Mouse (Mus musculus): ENCODE measurements around the gene Harbi1. TPM values are rescaled to one million over a fixed set of nuclear protein-coding genes. Genes with fewer than 3 reads are reported as not detected.

Harbi1 gene
- total and polyA plus RNA-seq, 2 experiments, result 5.0 to 22.8 TPM

- H3K36me3 ChIP-seq (ENCODE audit: control insufficient read depth, insufficient read depth, low read length), result no peaks in the 10 kb centered on the region
- no peak for TF ChIP-seq CTCF (IDR thresholded peaks at IDR 0.05; ENCODE audit: low read depth, low read length)
- no peak for TF ChIP-seq POLR2A (IDR thresholded peaks at IDR 0.05; ENCODE audit: extremely low read depth, insufficient read depth, low read length)
- peaks cover 10% of the 10 kb centered on the region; the same call in 1 of the 2 replicates for H3K79me2 ChIP-seq (ENCODE audit: control insufficient read depth, insufficient read depth, low read length)
- no peak for DNase-seq (ENCODE audit: extremely low read depth, low read depth, low spot score)
- no peak overlapping the region for H3K27ac ChIP-seq (replicated peaks; ENCODE audit: insufficient read depth, low read depth, low read length)
- H3K4me3 ChIP-seq (ENCODE audit: insufficient read depth, low read depth, low read length), result peak overlapping the region; percentile 92
- H3K4me1 ChIP-seq (ENCODE audit: control insufficient read depth, insufficient read depth, low read length), result peaks cover 2% of the 10 kb centered on the region; the same call in 1 of the 2 replicates
- H3K27me3 ChIP-seq (ENCODE audit: control insufficient read depth, insufficient read depth, low read length), result no peaks in the 10 kb centered on the region
- WGBS, result 15% methylated on average over 4 of the region's 4 CpGs
- H3K9ac ChIP-seq (ENCODE audit: low read depth, low read length), result no peak overlapping the region
Observed at GRCm38 (mm10) chr2:91729571-91729970, 18.9 kb downstream of the Harbi1 start.

GRCm38 (mm10) chr2:91729971-91730821, 19.5 kb downstream of the Harbi1 start, which contains the start of gene Ambra1:
Gene Ambra1 (plus strand): TSS chr2:91730134.
- Histone ChIP-seq H3K36me3 (ENCODE audit: control insufficient read depth, insufficient read depth, low read length) (no peaks in the 10 kb centered on the region), H3K4me1 (ENCODE audit: control insufficient read depth, insufficient read depth, low read length) (peaks cover 6% of the 10 kb centered on the region), H3K27ac (replicated peaks; ENCODE audit: insufficient read depth, low read depth, low read length) (peak within 1 kb of the TSS; percentile 77), H3K79me2 (ENCODE audit: control insufficient read depth, insufficient read depth, low read length) (peaks cover 10% of the 10 kb centered on the region; the same call in 1 of the 2 replicates), H3K27me3 (ENCODE audit: control insufficient read depth, insufficient read depth, low read length) (no peaks in the 10 kb centered on the region), H3K4me3 (ENCODE audit: insufficient read depth, low read depth, low read length) (peak within 1 kb of the TSS; percentile 92), H3K9ac (ENCODE audit: low read depth, low read length) (peak within 1 kb of the TSS; percentile 91)
- peak; percentile 32; the same call in 1 of the 2 replicates for TF ChIP-seq POLR2A (IDR thresholded peaks at IDR 0.05; ENCODE audit: extremely low read depth, insufficient read depth, low read length)
- TF ChIP-seq CTCF (IDR thresholded peaks at IDR 0.05; ENCODE audit: low read depth, low read length), result 0 out of 2 replicates have a peak, but pooled peaks have one; percentile 2
- under 1% methylated on average over 68 of the region's 68 CpGs for WGBS
- peak; percentile 95 for DNase-seq (ENCODE audit: extremely low read depth, low read depth, low spot score)

- peaks cover 17% of the 10 kb centered on the region for H3K4me1 ChIP-seq (ENCODE audit: control insufficient read depth, insufficient read depth, low read length)
- H3K27me3 ChIP-seq (ENCODE audit: control insufficient read depth, insufficient read depth, low read length), result no peaks in the 10 kb centered on the region
- H3K4me3 ChIP-seq (ENCODE audit: insufficient read depth, low read depth, low read length), result no peak overlapping the region
- 88% methylated on average over 5 of the region's 5 CpGs for WGBS
- no peaks in the 10 kb centered on the region for H3K36me3 ChIP-seq (ENCODE audit: control insufficient read depth, insufficient read depth, low read length)
- no peak overlapping the region; the same call in 1 of the 2 replicates for H3K27ac ChIP-seq (replicated peaks; ENCODE audit: insufficient read depth, low read depth, low read length)
- DNase-seq (ENCODE audit: extremely low read depth, low read depth, low spot score), result no peak
- no peak for TF ChIP-seq POLR2A (IDR thresholded peaks at IDR 0.05; ENCODE audit: extremely low read depth, insufficient read depth, low read length)
- peaks cover 29% of the 10 kb centered on the region for H3K79me2 ChIP-seq (ENCODE audit: control insufficient read depth, insufficient read depth, low read length)
- no peak overlapping the region for H3K9ac ChIP-seq (ENCODE audit: low read depth, low read length)
Observed at GRCm38 (mm10) chr2:91735221-91735620, 24.6 kb downstream of the Harbi1 start.

- Histone ChIP-seq H3K9ac (ENCODE audit: low read depth, low read length) (no peak overlapping the region), H3K79me2 (ENCODE audit: control insufficient read depth, insufficient read depth, low read length) (peaks cover 33% of the 10 kb centered on the region), H3K27ac (replicated peaks; ENCODE audit: insufficient read depth, low read depth, low read length) (no peak overlapping the region), H3K36me3 (ENCODE audit: control insufficient read depth, insufficient read depth, low read length) (no peaks in the 10 kb centered on the region), H3K4me1 (ENCODE audit: control insufficient read depth, insufficient read depth, low read length) (peaks cover 15% of the 10 kb centered on the region), H3K4me3 (ENCODE audit: insufficient read depth, low read depth, low read length) (no peak overlapping the region), H3K27me3 (ENCODE audit: control insufficient read depth, insufficient read depth, low read length) (no peaks in the 10 kb centered on the region)
- DNase-seq (ENCODE audit: extremely low read depth, low read depth, low spot score), result no peak
- 94% methylated on average over 1 of the region's 1 CpGs for WGBS
- TF ChIP-seq CTCF (IDR thresholded peaks at IDR 0.05; ENCODE audit: low read depth, low read length), result no peak
Observed at GRCm38 (mm10) chr2:91739586-91739985, 28.9 kb downstream of the Harbi1 start.

GRCm38 (mm10) chr2:91744686-91745085, 34.0 kb downstream of the Harbi1 start:
- H3K27ac ChIP-seq (replicated peaks; ENCODE audit: insufficient read depth, low read depth, low read length), result no peak overlapping the region
- peaks cover 5% of the 10 kb centered on the region for H3K4me1 ChIP-seq (ENCODE audit: control insufficient read depth, insufficient read depth, low read length)
- WGBS, result 91% methylated on average over 5 of the region's 5 CpGs
- no peak overlapping the region for H3K9ac ChIP-seq (ENCODE audit: low read depth, low read length)
- TF ChIP-seq CTCF (IDR thresholded peaks at IDR 0.05; ENCODE audit: low read depth, low read length), result no peak
- TF ChIP-seq POLR2A (IDR thresholded peaks at IDR 0.05; ENCODE audit: extremely low read depth, insufficient read depth, low read length), result no peak
- H3K27me3 ChIP-seq (ENCODE audit: control insufficient read depth, insufficient read depth, low read length), result no peaks in the 10 kb centered on the region
- H3K36me3 ChIP-seq (ENCODE audit: control insufficient read depth, insufficient read depth, low read length), result no peaks in the 10 kb centered on the region; the same call in 1 of the 2 replicates
- DNase-seq (ENCODE audit: extremely low read depth, low read depth, low spot score), result no peak
- H3K4me3 ChIP-seq (ENCODE audit: insufficient read depth, low read depth, low read length), result no peak overlapping the region
- peaks cover 26% of the 10 kb centered on the region; the same call in 1 of the 2 replicates for H3K79me2 ChIP-seq (ENCODE audit: control insufficient read depth, insufficient read depth, low read length)

All from liver, adult 2 months (tissue).